Mouse (Mus musculus) MEL (cell line): ENCODE data around the gene Palm.

ENCODE experiments used
- CHD2 ChIP-seq: IDR thresholded peaks from 2 replicates; pipeline ENCODE4 v1.6.1; 2011; ENCODE audit warnings: low read length, improper control_type of control experiment
- CTCF ChIP-seq, 3 experiments: IDR thresholded peaks in 2 of 3; conservative IDR thresholded peaks in 1 of 3; 2 replicates each; pipeline ENCODE4 v1.5.1; 2011 to 2012; ENCODE audit warnings: low read length in 3 of 3, low read depth in 2 of 3, mild to moderate bottlenecking in 2 of 3, improper control_type of control experiment in 1 of 3, inconsistent platforms in 1 of 3, mixed read lengths in 1 of 3, moderate library complexity in 1 of 3; ENCODE audit not compliant: control insufficient read depth in 1 of 3, insufficient read depth in 1 of 3, poor library complexity in 1 of 3, severe bottlenecking in 1 of 3
- E2F4 ChIP-seq: IDR thresholded peaks from 2 replicates; pipeline ENCODE4 v1.6.1; 2011; ENCODE audit warnings: low read depth, low read length, improper control_type of control experiment, borderline replicate concordance
- EP300 ChIP-seq, 2 experiments: IDR thresholded peaks; 2 replicates each; pipeline ENCODE4 v1.6.1; 2011; ENCODE audit warnings: improper control_type of control experiment in 2 of 2, low read length in 2 of 2, low read depth in 1 of 2, mild to moderate bottlenecking in 1 of 2
- ETS1 ChIP-seq: IDR thresholded peaks from 2 replicates; pipeline ENCODE4 v1.6.1; 2012; ENCODE audit warnings: low read depth, mild to moderate bottlenecking, inconsistent platforms, low read length, improper control_type of control experiment, moderate library complexity
- HCFC1 ChIP-seq: IDR thresholded peaks from 2 replicates; pipeline ENCODE4 v1.6.1; 2012; ENCODE audit warnings: low read depth, mild to moderate bottlenecking, inconsistent platforms, low read length, improper control_type of control experiment, moderate library complexity
- MAFK ChIP-seq: IDR thresholded peaks from 2 replicates; pipeline ENCODE4 v1.6.1; 2011; ENCODE audit warnings: low read depth, mild to moderate bottlenecking, low read length, improper control_type of control experiment, borderline replicate concordance
- MYB ChIP-seq: IDR thresholded peaks from 2 replicates; pipeline ENCODE4 v1.6.1; 2011; ENCODE audit warnings: mild to moderate bottlenecking, low read depth, low read length, improper control_type of control experiment
- NELFE ChIP-seq: IDR thresholded peaks from 2 replicates; pipeline ENCODE4 v1.6.1; 2011; ENCODE audit warnings: low read depth, low read length, improper control_type of control experiment
- RAD21 ChIP-seq: IDR thresholded peaks from 2 replicates; pipeline ENCODE4 v1.6.1; 2011; ENCODE audit warnings: mild to moderate bottlenecking, low read depth, low read length, improper control_type of control experiment
- USF2 ChIP-seq, 2 experiments: IDR thresholded peaks; 2 replicates each; pipeline ENCODE4 v1.6.1; 2011 to 2012; ENCODE audit warnings: improper control_type of control experiment in 2 of 2, low read length in 2 of 2, borderline replicate concordance in 1 of 2, inconsistent platforms in 1 of 2, low read depth in 1 of 2, mild to moderate bottlenecking in 1 of 2; ENCODE audit not compliant: insufficient read depth in 1 of 2

DNA sequence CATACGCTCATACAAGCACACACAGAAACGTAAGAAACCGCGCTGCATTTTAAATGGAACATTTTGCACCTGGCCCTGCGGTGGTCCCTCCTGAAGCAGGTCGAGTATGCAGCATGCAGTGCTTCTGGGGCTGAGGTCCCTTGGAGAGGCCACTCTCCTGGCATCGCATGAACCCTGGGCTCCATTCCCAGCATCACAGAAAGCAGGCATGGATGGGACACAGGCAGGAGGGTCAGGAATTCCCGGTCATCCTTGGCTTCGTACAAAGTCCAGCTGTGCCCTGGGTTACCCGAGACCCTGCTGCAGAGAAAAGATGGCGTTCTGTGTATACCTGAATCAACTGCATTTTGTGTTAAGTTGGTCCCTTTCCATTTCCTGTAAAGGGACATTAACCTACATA lies 7.1 kb downstream of the Palm start:
- no peak for TF ChIP-seq E2F4
- no peak for TF ChIP-seq CTCF (IDR thresholded peaks at IDR 0.05 in 2 of 3, conservative IDR thresholded peaks at IDR 0.05 in 1 of 3; ENCODE audit: control insufficient read depth in 1 of 3, insufficient read depth in 1 of 3, low read depth in 2 of 3, low read length in 3 of 3, poor library complexity in 1 of 3, severe bottlenecking in 1 of 3)
- no peak for TF ChIP-seq CHD2
- TF ChIP-seq ETS1, result no peak
- TF ChIP-seq NELFE, result no peak
- TF ChIP-seq MAFK, result no peak
- no peak for TF ChIP-seq USF2 (IDR thresholded peaks at IDR 0.05; ENCODE audit: borderline replicate concordance in 1 of 2, insufficient read depth in 1 of 2, low read depth in 1 of 2, low read length in 2 of 2)
- TF ChIP-seq RAD21, result no peak
- no peak for TF ChIP-seq HCFC1
- no peak for TF ChIP-seq MYB
- TF ChIP-seq EP300 (IDR thresholded peaks at IDR 0.05; ENCODE audit: low read depth in 1 of 2, low read length in 2 of 2), result no peak
